Mouse (Mus musculus): ENCODE measurements at regions not wholly inside any gene's neighbourhood (a gene's known extent, or its start where the extent isn't known, plus 50 kb on each side); places are given as distances from the start of the nearest gene placed in this dataset.

- in situ Hi-C loops (cut with MboI; ENCODE audit: low pct_unique_long_range_greater_than_20kb in 1 of 2, low sequenced_read_pairs in 2 of 2, unreplicated experiment in 1 of 2), result no loop called here
Observed at GRCm38 (mm10) chr6:107237692-107238091, 291.9 kb upstream of the Lrrn1 start.

GRCm38 (mm10) chr6:107243981-107244380, 285.6 kb upstream of the Lrrn1 start:
- in situ Hi-C loops (cut with MboI; ENCODE audit: low pct_unique_long_range_greater_than_20kb in 1 of 2, low sequenced_read_pairs in 2 of 2, unreplicated experiment in 1 of 2), result no loop called here

- in situ Hi-C loops (cut with MboI; ENCODE audit: low pct_unique_long_range_greater_than_20kb in 1 of 2, low sequenced_read_pairs in 2 of 2, unreplicated experiment in 1 of 2), result no loop called here
Observed at GRCm38 (mm10) chr6:107280348-107280747, 249.2 kb upstream of the Lrrn1 start.

GRCm38 (mm10) chr6:107290850-107291249, 238.7 kb upstream of the Lrrn1 start:
- in situ Hi-C loops (cut with MboI; ENCODE audit: low pct_unique_long_range_greater_than_20kb in 1 of 2, low sequenced_read_pairs in 2 of 2, unreplicated experiment in 1 of 2), result no loop called here

GRCm38 (mm10) chr6:107303676-107304369, 225.7 kb upstream of the Lrrn1 start:
- in situ Hi-C loops (cut with MboI; ENCODE audit: low pct_unique_long_range_greater_than_20kb in 1 of 2, low sequenced_read_pairs in 2 of 2, unreplicated experiment in 1 of 2), result no loop called here

- in situ Hi-C loops (cut with MboI; ENCODE audit: low pct_unique_long_range_greater_than_20kb in 1 of 2, low sequenced_read_pairs in 2 of 2, unreplicated experiment in 1 of 2), result no loop called here
Observed at GRCm38 (mm10) chr6:107319565-107319964, 210.0 kb upstream of the Lrrn1 start.

GRCm38 (mm10) chr6:107350503-107350902, 179.1 kb upstream of the Lrrn1 start:
- in situ Hi-C loops (cut with MboI; ENCODE audit: low pct_unique_long_range_greater_than_20kb in 1 of 2, low sequenced_read_pairs in 2 of 2, unreplicated experiment in 1 of 2), result no loop called here

GRCm38 (mm10) chr6:107375274-107375673, 154.3 kb upstream of the Lrrn1 start:
- in situ Hi-C loops (cut with MboI; ENCODE audit: low pct_unique_long_range_greater_than_20kb in 1 of 2, low sequenced_read_pairs in 2 of 2, unreplicated experiment in 1 of 2), result no loop called here

- in situ Hi-C loops (cut with MboI; ENCODE audit: low pct_unique_long_range_greater_than_20kb in 1 of 2, low sequenced_read_pairs in 2 of 2, unreplicated experiment in 1 of 2), result no loop called here
Observed at GRCm38 (mm10) chr6:107378489-107378888, 151.1 kb upstream of the Lrrn1 start.

GRCm38 (mm10) chr6:107380621-107381020, 148.9 kb upstream of the Lrrn1 start:
- in situ Hi-C loops (cut with MboI; ENCODE audit: low pct_unique_long_range_greater_than_20kb in 1 of 2, low sequenced_read_pairs in 2 of 2, unreplicated experiment in 1 of 2), result no loop called here

- in situ Hi-C loops (cut with MboI; ENCODE audit: low pct_unique_long_range_greater_than_20kb in 1 of 2, low sequenced_read_pairs in 2 of 2, unreplicated experiment in 1 of 2), result no loop called here
Observed at GRCm38 (mm10) chr6:107386094-107386678, 143.4 kb upstream of the Lrrn1 start.

GRCm38 (mm10) chr6:107389892-107390291, 139.7 kb upstream of the Lrrn1 start:
- in situ Hi-C loops (cut with MboI; ENCODE audit: low pct_unique_long_range_greater_than_20kb in 1 of 2, low sequenced_read_pairs in 2 of 2, unreplicated experiment in 1 of 2), result no loop called here

- in situ Hi-C loops (cut with MboI; ENCODE audit: low pct_unique_long_range_greater_than_20kb in 1 of 2, low sequenced_read_pairs in 2 of 2, unreplicated experiment in 1 of 2), result no loop called here
Observed at GRCm38 (mm10) chr6:107394611-107395010, 135.0 kb upstream of the Lrrn1 start.

- in situ Hi-C loops (cut with MboI; ENCODE audit: low pct_unique_long_range_greater_than_20kb in 1 of 2, low sequenced_read_pairs in 2 of 2, unreplicated experiment in 1 of 2), result no loop called here
Observed at GRCm38 (mm10) chr6:107415766-107416165, 113.8 kb upstream of the Lrrn1 start.

- in situ Hi-C loops (cut with MboI; ENCODE audit: low pct_unique_long_range_greater_than_20kb in 1 of 2, low sequenced_read_pairs in 2 of 2, unreplicated experiment in 1 of 2), result no loop called here
Observed at GRCm38 (mm10) chr6:107422091-107422490, 107.5 kb upstream of the Lrrn1 start.

- in situ Hi-C loops (cut with MboI; ENCODE audit: low pct_unique_long_range_greater_than_20kb in 1 of 2, low sequenced_read_pairs in 2 of 2, unreplicated experiment in 1 of 2), result no loop called here
Observed at GRCm38 (mm10) chr6:107426529-107426928, 103.0 kb upstream of the Lrrn1 start.

GRCm38 (mm10) chr6:107431033-107431432, 98.5 kb upstream of the Lrrn1 start:
- in situ Hi-C loops (cut with MboI; ENCODE audit: low pct_unique_long_range_greater_than_20kb in 1 of 2, low sequenced_read_pairs in 2 of 2, unreplicated experiment in 1 of 2), result no loop called here

GRCm38 (mm10) chr6:107442058-107442457, 87.5 kb upstream of the Lrrn1 start:
- in situ Hi-C loops (cut with MboI; ENCODE audit: low pct_unique_long_range_greater_than_20kb in 1 of 2, low sequenced_read_pairs in 2 of 2, unreplicated experiment in 1 of 2), result no loop called here

GRCm38 (mm10) chr6:107444336-107444735, 85.2 kb upstream of the Lrrn1 start:
- in situ Hi-C loops (cut with MboI; ENCODE audit: low pct_unique_long_range_greater_than_20kb in 1 of 2, low sequenced_read_pairs in 2 of 2, unreplicated experiment in 1 of 2), result no loop called here

- in situ Hi-C loops (cut with MboI; ENCODE audit: low pct_unique_long_range_greater_than_20kb in 1 of 2, low sequenced_read_pairs in 2 of 2, unreplicated experiment in 1 of 2), result no loop called here
Observed at GRCm38 (mm10) chr6:107459220-107459619, 70.3 kb upstream of the Lrrn1 start.

Data from mouse embryonic stem cell (cell line).